Mouse (Mus musculus) gastrocnemius, postnatal 14 days (tissue): Measurements from ENCODE around the gene Cabcoco1. TPM values are rescaled to one million over a fixed set of nuclear protein-coding genes. Genes with fewer than 3 reads are reported as not detected.

Source experiments
- DNase-seq: peaks from one replicate; pipeline ENCODE4 v3.0.0; 2021; ENCODE audit warnings: mixed read lengths
- intact Hi-C: fragments of 180-260 bp; cut with DNase I; formaldehyde crosslinking; loops from one replicate; pipeline ENCODE4 v1.15.1; 2025; ENCODE audit warnings: low total_unique reads
- total RNA-seq, 2 experiments: library from RNA; stranded (reverse); gene quantifications; 2 replicates each; pipeline ENCODE4 v1.2.3; 2021

The Cabcoco1 gene
- total RNA-seq, 2 experiments from 2014 or later, result 0.35 to 0.38 TPM

DNA sequence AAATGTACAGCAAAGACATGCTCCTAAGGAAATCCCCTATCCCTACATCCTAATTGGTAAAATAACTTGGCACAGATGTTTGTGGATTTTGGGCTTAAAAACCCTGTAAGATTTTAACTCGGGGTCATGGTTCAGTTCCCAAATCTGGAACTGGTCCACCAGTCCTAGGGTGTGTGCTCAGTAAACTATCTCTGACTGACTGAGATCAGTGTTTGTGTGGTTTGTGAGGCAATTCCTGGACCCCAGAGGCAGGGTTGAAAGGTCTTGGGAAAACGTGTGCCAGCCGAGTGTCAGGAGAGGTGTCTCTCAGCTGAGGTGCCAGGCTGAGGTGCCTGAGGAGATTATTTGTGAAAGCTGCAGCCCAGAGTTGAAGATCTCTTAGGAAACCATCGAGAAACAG lies 19.6 kb downstream of the Cabcoco1 start:
- DNase-seq, result no peak
- intact Hi-C loops, result no loop called here

DNA sequence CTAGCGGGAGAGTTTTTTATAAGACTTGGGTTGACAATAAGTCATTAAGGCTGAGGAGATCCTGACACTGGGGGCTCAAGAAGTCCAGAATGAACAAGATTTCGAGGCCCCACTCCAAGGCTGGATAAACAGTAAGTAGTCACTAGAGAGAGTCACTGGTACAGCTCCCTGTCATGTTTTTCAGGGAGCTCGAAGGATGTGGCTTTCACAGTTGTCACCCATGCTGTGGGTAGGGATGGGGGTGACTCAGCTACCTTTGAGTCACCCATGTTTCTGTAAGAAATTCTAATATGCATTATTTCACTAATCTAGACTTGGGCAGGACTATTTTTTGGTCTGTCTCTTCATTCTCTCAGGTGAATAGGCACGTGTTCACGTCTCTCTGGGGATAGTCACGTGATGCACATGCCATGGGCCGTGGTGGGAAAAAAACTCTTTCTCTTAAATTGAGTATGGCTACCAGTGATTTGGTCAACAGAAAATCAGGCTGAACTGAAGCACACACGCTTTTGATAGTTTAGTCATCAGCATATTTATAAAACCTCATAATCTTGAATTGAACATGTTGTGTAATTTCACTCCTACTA lies 29.2 kb downstream of the Cabcoco1 start:
- DNase-seq, result no peak
- intact Hi-C loops, result no loop called here

DNA sequence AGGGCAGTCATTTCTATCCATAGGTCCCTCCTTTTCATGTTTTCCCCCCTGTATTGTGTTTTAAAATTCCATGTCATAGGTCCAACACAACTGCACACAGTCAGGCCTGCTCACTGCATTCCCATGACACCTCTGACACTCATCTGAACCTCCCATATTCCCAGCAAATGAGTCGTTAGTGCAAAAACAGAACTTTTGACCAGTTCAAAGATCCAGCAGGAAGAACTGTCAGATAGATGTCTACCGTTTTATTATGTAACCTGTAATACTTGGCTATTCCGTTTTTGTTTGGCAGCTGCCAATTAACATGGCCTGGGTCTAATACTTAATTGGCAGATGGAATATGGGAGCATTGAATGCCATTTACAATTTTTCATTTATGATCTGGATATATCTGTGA lies 34.0 kb downstream of the Cabcoco1 start:
- DNase-seq, result no peak
- intact Hi-C loops, result no loop called here

DNA sequence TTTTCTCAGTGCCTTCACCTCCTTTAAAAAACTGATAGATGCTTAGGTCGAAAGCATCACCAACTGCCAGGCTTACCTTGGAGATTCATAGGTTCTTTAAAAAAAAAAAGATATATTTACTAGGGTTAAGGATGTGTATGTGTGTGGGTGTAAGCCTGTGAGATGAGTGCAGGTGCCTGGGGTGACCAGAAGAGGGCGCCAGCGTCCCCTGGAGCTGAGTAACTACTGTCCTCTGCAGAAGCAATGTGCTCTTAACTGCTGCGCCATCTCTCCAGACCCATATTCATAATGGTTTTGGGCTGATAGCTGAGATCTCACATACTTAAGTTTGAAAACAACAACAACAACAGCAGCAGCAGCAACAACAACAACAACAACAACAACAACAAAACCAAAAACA lies 35.5 kb downstream of the Cabcoco1 start:
- DNase-seq, result no peak
- intact Hi-C loops, result no loop called here

DNA sequence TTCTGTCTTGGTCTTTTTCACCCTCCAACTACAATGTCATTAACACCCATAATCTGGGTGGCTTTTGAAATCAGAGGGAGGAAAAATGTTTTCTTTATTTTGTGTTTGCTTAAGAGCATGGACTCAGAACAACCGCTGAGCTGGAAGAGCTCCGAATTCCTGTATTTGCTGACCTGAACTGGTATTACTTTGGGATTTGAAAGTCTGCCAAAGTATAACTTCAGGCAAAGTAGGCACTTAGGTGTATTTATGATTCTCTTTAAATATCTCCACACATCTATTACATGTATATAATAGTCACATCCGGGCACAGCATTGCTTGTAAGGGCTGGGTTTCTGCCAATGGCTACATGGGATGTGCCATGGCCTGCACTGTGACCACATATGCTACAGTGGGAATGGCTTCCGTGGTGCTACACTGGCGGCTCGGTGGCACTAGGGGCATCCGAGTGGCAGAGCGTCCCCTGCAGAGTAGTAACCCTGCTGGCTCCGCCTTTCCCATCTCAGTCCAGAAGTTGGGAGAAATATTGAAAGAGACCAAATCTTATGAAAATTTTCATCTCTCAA lies 37.0 kb downstream of the Cabcoco1 start:
- intact Hi-C loops, result no loop called here
- no peak for DNase-seq

DNA sequence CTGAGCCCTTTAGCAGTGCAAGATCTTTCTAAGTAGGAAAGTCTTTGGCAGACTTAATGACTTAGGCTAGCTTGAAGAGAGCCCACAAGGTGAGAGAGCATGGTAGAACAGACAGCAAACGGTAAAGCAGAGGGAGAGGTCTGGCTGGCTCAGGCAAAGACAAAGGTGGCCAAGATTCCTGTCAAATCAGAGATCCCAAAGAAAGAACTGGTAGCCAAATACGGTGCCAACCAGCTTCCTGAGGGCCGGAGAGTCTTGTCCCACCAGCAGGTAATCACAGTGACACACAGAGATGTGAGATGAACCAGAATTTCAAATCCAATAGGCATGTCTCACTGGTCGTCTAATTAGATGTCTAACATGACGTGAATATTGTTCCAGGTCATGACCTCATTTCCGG lies 40.6 kb downstream of the Cabcoco1 start:
- intact Hi-C loops, result no loop called here
- DNase-seq, result no peak

DNA sequence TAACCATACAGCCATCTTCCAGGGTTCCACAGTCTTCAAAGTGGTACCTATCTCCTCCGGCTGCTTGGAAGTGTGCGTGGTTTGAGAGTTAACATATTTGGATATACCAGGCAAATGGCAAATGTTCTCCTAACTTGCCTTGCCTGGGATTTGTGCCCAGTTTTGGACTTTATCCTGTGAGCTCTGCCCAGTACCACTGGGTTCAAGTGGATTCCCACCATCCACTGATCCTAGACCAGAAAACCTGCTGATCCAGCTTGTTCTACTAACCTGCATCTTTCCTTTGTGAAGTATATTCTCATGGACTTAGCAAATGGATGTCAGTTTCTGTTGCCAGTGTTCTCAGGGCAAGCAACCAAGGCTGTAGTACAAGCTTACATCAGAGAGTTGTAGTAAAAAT lies 46.5 kb downstream of the Cabcoco1 start:
- intact Hi-C loops, result no loop called here
- DNase-seq, result no peak

DNA sequence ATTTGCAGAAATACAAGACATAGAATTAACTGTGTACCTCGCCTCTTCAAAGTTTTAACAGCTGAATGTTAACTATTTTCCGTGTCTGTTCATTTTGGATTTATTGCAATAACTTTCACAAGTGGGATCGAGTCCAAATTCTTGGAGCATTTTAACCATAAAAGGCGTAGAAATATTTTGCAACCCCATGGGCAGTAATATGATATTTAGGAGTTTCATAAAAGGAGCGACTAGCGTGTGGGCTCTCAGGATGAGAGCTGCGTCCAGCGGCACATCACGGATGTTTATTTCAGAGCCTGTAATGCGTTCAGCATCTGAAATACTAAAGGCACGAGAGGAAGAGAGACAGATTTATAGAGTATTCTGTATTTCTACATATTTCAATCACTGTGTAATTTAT lies 50.1 kb downstream of the Cabcoco1 start:
- intact Hi-C loops, result no loop called here
- DNase-seq, result no peak

DNA sequence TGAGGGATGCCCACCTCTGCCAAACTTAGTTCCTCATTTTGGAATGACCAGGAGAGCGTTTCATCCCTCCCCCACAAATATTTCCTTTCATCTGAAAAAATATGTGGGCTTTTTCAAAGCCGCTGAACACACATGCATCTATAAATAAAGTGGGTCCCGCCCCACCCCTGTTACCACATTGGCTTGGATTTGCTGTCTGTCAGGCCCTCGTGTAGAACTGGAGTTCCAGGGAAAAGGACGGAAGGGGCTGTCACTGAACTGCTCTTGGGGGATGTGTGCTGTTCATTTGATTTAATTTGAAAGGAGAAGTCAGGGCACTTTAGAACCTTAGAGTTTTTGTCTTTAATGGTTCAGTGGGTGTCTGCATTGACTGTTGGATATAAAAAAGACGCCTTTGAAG lies 50.9 kb downstream of the Cabcoco1 start:
- DNase-seq, result no peak
- intact Hi-C loops, result no loop called here

DNA sequence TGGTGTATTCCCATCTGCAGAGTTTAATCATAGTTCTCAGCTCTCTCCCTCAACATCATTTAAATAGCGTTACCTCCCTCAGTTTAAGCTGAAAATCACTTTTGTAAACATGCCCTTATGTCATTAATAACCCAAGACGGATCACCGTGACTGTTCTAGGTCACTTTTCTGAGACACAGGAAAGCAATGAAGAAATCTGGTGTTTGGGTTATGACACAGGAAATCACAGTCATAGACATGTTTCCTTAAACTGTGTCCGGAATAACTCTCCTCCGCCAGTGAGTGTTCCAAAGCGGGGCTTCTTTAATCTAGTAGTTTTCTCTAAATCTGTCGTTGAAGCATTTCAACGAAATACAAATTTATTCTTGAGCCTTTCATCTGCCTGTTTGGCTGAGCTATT lies 68.9 kb downstream of the Cabcoco1 start:
- intact Hi-C loops, result no loop called here
- no peak for DNase-seq

DNA sequence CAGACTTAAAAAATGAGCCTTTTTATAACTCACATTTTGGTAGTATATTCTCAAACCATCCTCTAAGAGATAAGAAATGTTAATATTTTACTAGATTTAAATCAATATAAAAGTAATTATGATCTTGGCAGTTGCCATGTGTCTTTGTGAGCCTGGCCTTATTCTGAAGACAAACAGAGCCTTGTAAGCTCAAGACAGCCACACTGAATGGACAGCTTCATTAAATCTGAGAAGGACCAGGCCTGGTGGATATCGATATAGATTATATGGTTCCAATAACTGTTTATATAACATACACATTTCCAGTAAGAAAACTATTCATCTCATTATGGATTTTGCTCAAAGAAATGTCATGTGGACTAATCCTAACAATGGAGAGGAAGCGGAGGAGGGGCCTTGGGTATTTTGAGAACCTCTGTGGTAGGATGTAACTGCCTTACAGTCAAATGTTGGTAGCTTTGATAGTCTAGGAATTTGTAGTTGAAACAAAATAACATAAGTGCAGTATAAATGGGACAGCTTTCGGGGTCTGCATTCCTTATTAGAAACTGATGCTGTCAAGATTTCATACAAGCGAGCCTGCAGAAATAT lies 75.9 kb downstream of the Cabcoco1 start:
- no peak for DNase-seq
- intact Hi-C loops, result loop anchor here (5.0 kb wide), 1 partner anchor 441 kb away; no protein-coding TSS in a partner anchor

DNA sequence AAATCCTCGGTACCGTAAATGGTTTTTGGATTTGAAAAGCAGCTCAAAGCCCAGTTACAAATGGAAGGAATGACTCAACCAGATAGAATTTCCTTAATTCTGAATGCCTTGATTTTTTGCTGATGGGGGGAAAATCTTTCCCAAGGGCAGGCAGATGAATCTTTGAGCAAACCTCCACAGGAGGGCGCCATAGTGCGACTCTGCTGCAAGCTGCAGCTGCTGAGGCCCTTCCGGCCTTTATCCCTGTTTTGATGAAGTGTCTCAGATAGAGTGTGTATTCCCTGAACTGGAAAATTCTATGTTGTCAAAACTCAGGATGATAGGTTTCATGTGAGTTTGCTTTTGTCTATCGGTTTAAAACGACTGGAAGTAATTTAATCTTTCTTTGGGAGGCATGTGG lies 76.8 kb downstream of the Cabcoco1 start:
- intact Hi-C loops, result loop anchor here (5.0 kb wide), 1 partner anchor 442 kb away; no protein-coding TSS in a partner anchor
- DNase-seq, result peak; percentile 87

DNA sequence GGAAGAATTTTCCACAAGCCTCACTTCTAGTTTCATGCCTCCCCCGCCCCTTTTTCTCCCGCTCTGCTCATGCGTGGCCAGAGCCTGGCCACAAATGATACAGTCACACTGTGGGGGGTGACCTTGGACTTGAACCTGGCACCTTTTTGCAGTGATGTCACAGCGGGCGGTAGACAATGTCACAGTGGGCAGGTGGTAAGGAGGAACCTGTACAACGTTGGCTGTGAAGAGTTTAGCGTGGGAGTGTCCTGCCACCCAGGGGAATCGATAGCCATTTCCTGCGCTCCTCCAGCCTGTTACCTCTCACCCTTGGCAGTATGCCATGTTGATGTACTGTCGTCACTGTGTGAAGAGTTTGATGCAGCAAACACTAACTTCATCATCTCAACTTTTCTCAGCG lies 81.9 kb downstream of the Cabcoco1 start:
- intact Hi-C loops, result no loop called here

DNA sequence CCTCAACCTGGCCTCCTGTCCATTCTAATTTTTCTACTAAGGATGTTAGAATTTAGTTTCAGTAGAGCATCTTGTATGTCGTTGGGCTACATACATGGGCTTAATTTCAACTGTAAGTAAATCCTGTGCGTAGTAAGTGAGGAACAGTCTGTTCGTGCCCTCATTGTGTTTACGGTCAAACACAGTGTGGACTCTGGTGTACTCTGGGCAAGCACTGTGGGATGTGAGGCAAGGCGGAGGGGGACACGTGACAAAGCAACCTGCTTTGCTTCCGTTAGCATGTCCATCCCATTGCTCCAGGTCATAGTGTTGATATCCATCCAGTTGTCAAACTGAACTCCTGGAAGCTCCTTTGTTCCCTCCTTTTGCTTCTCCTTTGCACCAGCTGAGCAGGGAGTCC lies 84.7 kb downstream of the Cabcoco1 start:
- no peak for DNase-seq
- intact Hi-C loops, result no loop called here

More for the DNA sequence above, 81.9 kb downstream of the Cabcoco1 start:
- DNase-seq, result no peak

DNA sequence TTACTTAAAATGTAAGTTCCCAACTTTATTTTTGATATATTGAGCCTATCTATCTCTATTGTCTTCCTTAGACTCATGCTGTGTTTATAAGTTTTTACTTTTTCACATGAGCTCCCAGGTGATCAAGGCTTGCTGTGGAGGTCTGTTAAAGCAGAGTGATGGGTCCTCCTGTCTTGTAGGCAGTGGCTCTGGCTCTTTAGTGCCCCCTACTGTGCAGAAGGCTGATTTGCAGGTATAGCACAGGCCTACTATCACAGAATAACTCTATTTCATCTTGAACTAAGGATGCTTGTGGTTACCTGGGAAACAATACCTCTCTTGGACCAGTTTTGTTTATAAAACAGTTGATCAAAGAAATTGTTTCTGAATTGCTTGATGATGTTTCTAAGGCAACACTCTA lies 87.2 kb downstream of the Cabcoco1 start:
- DNase-seq, result no peak
- intact Hi-C loops, result no loop called here

DNA sequence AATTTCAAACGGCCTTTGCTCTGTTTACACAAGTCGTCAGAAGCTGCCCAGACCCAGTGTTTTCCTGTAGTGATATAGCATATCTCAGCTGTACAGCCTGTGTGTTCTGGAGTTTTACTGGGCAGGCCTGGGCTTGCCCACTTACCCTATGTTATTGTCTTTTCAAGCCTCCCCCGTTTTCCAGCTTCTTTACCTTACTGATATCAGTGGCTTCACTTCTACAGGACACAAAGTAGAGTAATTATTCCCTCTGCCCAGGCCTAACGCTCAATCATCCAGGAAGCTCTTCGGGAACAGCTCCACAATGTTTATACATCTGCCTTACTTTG lies 94.9 kb downstream of the Cabcoco1 start:
- intact Hi-C loops, result no loop called here
- DNase-seq, result no peak

DNA sequence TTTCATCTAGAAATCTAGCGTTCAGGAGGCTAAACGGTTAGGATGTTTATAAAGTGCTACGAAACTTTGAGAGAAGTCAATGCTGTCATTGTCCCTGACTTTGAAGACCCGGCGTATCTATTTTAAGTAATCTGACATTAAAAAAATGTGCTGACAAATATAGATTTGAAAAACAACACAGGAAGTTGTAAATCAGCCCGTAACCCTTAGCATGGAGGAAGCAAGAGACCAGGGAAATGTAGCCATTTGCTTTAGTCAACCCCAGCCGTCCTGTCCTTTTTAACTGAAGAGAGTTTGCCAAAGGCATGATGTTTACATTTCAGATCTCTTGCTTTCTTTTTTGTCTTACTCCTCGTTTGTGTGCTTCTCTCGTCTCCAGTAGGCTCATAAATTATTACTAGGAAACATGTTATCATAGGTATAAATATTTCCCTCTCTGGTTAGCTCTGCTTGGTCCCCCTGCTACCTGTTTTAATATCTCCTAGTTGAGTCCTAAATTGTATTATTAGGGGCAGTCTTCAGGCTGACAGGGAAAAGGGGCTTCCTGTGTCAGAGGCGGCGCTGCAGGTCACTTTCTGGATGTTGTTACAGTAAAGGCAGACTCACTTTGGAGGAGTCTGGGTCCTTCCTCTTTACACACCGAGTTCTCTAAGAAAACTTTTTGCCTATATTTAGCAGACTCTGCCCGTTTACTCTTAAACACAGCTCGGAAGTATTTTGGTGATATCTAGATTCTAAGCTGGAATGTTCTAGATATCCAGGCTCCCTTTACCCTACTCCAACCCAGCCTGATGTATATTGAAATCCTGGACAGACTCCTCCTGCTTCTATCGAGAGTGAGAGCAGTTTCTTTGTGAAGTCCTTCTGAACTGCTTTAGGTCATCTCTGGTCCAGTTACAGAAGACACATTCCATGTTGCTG lies 95.6 kb downstream of the Cabcoco1 start:
- intact Hi-C loops, result no loop called here
- DNase-seq, result no peak

DNA sequence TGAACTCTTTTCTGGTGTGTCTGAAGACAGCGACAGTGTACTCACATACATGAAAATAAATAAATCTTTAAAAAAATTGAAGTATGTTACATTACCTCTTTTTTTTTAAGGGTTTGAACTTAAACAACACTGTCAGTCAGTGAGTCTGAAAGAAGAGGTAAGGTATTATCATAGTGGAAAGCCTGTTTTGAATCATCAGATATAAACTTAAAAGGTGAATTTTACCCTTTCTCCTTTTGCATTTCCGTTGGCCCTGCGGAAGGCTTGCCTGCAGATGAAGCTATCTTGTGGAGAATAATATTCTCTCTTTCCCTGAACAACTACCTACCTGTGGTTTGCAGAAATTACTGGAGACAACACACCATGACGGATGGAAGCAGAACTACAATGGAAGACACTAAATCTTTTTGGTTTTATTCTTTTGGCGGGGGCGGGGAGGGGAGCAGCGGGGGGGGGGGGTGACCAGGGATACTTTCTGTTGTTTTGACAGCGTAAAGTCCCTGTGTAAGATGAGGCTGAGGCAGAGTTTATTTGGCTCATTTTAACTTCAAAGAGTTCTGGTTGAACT lies 96.4 kb downstream of the Cabcoco1 start:
- intact Hi-C loops, result no loop called here
- no peak for DNase-seq

DNA sequence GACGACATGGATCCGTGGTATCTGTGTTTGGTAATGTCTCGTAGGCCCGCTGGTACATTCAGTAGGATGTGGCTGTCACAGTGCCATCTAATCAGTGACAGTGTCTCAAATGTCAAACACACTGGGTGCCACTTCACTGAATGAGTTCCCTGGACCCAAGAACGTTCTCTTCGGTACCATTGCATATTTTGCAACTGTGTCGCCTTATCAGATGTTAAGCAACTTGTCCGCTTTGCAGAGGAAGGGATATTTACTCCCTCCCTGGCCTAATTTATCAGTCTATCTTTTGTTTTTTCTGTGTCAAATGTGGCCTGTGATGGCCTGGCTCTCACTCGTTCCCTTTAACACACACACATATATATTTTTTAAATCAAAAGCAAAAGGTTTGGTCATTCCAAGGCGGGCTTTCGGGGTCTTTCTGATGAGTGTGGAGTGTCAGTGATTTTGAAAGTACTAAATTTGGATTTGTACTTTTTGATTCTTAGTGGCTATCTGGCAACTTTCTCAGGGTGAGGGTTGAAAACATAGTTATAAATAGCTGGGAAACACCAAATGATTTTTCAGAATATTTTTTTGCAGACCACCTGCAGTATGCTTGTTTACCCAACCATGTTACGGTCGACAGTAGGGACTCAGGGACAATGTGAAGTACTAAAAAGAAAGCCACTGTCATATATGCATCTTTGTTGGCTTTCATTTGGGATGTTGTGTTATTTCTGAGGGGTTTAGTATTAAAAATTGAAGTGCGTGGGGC lies 97.2 kb downstream of the Cabcoco1 start:
- no peak for DNase-seq
- intact Hi-C loops, result no loop called here

DNA sequence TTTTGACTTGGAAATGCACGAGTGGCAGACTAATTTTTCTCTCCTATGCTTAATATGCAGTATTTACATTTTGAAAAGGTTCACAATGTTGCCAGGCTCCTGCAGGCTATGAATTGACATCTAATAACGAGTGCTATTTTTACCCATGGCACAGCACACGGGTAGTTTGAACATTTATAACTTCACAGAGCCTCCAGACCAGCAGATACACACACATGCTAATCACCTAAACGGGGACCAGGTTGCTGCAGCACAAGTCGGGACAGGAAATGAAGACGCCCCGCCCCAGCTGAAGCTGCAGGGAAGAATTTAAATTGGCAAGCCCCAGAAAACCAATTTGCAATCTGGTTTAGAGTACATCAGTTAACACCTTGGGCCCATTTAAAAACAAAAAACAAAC lies 98.6 kb downstream of the Cabcoco1 start:
- intact Hi-C loops, result no loop called here
- DNase-seq, result no peak
